Comparison of ENCODE assay signal across 20 mouse cellular contexts in genomic region chr1:93065654-93066053, GRCm38 (mm10). TPM values are rescaled to one million over a fixed set of nuclear protein-coding genes. Genes with fewer than 3 reads are reported as not detected.
DNase-seq lines count a peak whose midpoint lies in the region.
"Had no signal": no experiment of that assay in that cellular context is flagged by ENCODE, and none has a peak within 500 bp of the region (broad histone marks: within the 10 kb centered on the region; RNA-seq: fewer than 3 reads in every experiment).

No protein-coding gene starts in this region.

- intact Hi-C loops in left cerebral cortex, postnatal 25 days (cut with DNase I): no loop called here

- DNase-seq in cerebellum, postnatal 25 days: peak; percentile 62 to 75
- DNase-seq in cerebellum, adult 9-11 months: no peak
- peak; percentile 79 to 92 for DNase-seq in adrenal gland, adult (ENCODE audit: inconsistent age in 2 of 2, low spot score in 1 of 2)
- peak; percentile 81 for DNase-seq in adrenal gland, postnatal 10 days
- DNase-seq in testis, postnatal 10 days (ENCODE audit: low spot score): peak; percentile 80
- DNase-seq in thymus, postnatal 4 days: no peak
- no peak for DNase-seq in left cerebral cortex, postnatal 25 days (ENCODE audit: low spot score in 2 of 2)
- DNase-seq: embryo, embryonic 11 days; gastrocnemius, adult 2 months; kidney, adult 8-10 months; kidney, postnatal 10 days; lung, postnatal 4 days; midbrain, embryonic 14.5 days; right cerebral cortex, adult 18-20 months; thymus, postnatal 36 days had no signal

RNA-seq across cellular contexts. Expression of gene Kif1a, which starts 36.1 kb away (rescaled TPM):
- 10 to 100 TPM; 15.6 to 29.2 TPM for total RNA-seq in adrenal gland, postnatal 10 days (2021)
- 100 to 1,000 TPM; 724 to 739 TPM for total RNA-seq in left cerebral cortex, postnatal 25 days (2021)
- total RNA-seq: granulocyte monocyte progenitor cell, adult 5-6 weeks; hematopoietic stem cell, adult 5-6 weeks; megakaryocyte-erythroid progenitor cell, adult 5-6 weeks had no signal

RNA-seq across cellular contexts. Expression of gene Aqp12, which starts 59.5 kb away (rescaled TPM):
- under 1 TPM in 1 of 2 experiments, not detected in 1; 0.36 TPM for total RNA-seq in adrenal gland, postnatal 10 days (2021)
- total RNA-seq in left cerebral cortex, postnatal 25 days (2021): not detected
- total RNA-seq: ES-E14; gastrocnemius, adult 2 months; granulocyte monocyte progenitor cell, adult 5-6 weeks; hematopoietic stem cell, adult 5-6 weeks; layer of hippocampus, postnatal 14 days; megakaryocyte-erythroid progenitor cell, adult 5-6 weeks had no signal

Comparison
In these comparisons a context has a peak if more than half of its experiments do, and no peak if none do; other contexts are left out.
1. DNase-seq: peak in cerebellum, postnatal 25 days (2 of 2), adrenal gland, adult (2 of 2), adrenal gland, postnatal 10 days (single experiment) and testis, postnatal 10 days (single experiment); none in cerebellum, adult 9-11 months (single experiment), thymus, postnatal 4 days (single experiment) and left cerebral cortex, postnatal 25 days (0 of 2).
2. RNA of gene Kif1a, which starts 36.1 kb away (total RNA-seq): 724 to 739 TPM in left cerebral cortex, postnatal 25 days; 15.6 to 29.2 TPM in adrenal gland, postnatal 10 days; every median in the first group is over 10 times any median in the second.